Mouse (Mus musculus) liver, embryonic 14.5 days (tissue): ENCODE measurements around the gene Vsig10l. TPM values are rescaled to one million over a fixed set of nuclear protein-coding genes. Genes with fewer than 3 reads are reported as not detected.

Source experiments
- ATAC-seq: fragments of 200-750 bp; cut with Nextera tagmentation; 2 replicates; pipeline ENCODE4 v1.8.0; 2017; ENCODE audit warnings: moderate number of reproducible peaks, mild to moderate bottlenecking, moderate library complexity; ENCODE audit not compliant: insufficient read depth
- DNase-seq, 3 experiments: peaks; one replicate each; pipeline ENCODE4 v3.0.0-alpha.2; 2012 to 2013; ENCODE audit warnings: low read depth in 3 of 3, low spot score in 3 of 3
- H3K27ac ChIP-seq: fragments of 300-500 bp; sonication (generic); 2 replicates; pipeline ENCODE4 v1.5.1; 2014; ENCODE audit warnings: moderate library complexity, mild to moderate bottlenecking, control low read depth, inconsistent platforms
- H3K27me3 ChIP-seq: fragments of 300-500 bp; sonication (generic); 2 replicates; pipeline ENCODE4 v1.6.1; 2014; ENCODE audit warnings: mild to moderate bottlenecking, low read length, moderate library complexity; ENCODE audit not compliant: control insufficient read depth, insufficient read depth
- H3K36me3 ChIP-seq: fragments of 300-500 bp; sonication (generic); replicated peaks from 2 replicates; pipeline ENCODE4 v1.6.1; 2014; ENCODE audit warnings: low read depth; ENCODE audit not compliant: control insufficient read depth, insufficient read depth
- H3K4me1 ChIP-seq, 2 experiments: fragments of 200-500 bp in 1 of 2; fragments of 300-500 bp in 1 of 2; sonication (generic) in 1 of 2; replicated peaks; 2 replicates each; pipeline ENCODE4 v1.6.1; 2012 to 2014; ENCODE audit warnings: antibody characterized with exemption in 1 of 2, inconsistent platforms in 1 of 2, low read length in 1 of 2; ENCODE audit not compliant: control insufficient read depth in 2 of 2, insufficient read depth in 2 of 2
- H3K4me2 ChIP-seq: fragments of 300-500 bp; sonication (generic); 2 replicates; pipeline ENCODE4 v1.6.1; 2014; ENCODE audit warnings: low read depth, mild to moderate bottlenecking, control low read depth, moderate library complexity
- H3K4me3 ChIP-seq, 2 experiments: fragments of 200-500 bp in 1 of 2; fragments of 300-500 bp in 1 of 2; sonication (generic) in 1 of 2; 2 replicates each; pipeline ENCODE4 v1.5.1; 2012 to 2014; ENCODE audit warnings: low read depth in 2 of 2, low read length in 2 of 2, mild to moderate bottlenecking in 2 of 2, control low read depth in 1 of 2, inconsistent platforms in 1 of 2, moderate library complexity in 1 of 2; ENCODE audit not compliant: insufficient read depth in 1 of 2
- H3K9ac ChIP-seq: fragments of 300-500 bp; sonication (generic); replicated peaks from 2 replicates; pipeline ENCODE4 v1.6.1; 2014; ENCODE audit warnings: mild to moderate bottlenecking, control low read depth, moderate library complexity
- H3K9me3 ChIP-seq: fragments of 300-500 bp; sonication (generic); 2 replicates; pipeline ENCODE4 v1.6.1; 2016; ENCODE audit warnings: low read length, mixed read lengths; ENCODE audit not compliant: control insufficient read depth
- CTCF ChIP-seq: IDR thresholded peaks from 2 replicates; pipeline ENCODE4 v1.5.1; 2016; ENCODE audit warnings: antibody characterized with exemption, low read depth, control low read depth
- EP300 ChIP-seq: IDR thresholded peaks from 2 replicates; pipeline ENCODE4 v1.6.1; 2016; ENCODE audit warnings: antibody characterized with exemption, low read depth
- WGBS: fragments of 180-500 bp; shearing (Covaris S2); extraction: QIAGEN DNeasy Blood & Tissue Kit; methylation state at CpG from one replicate; pipeline ENCODE4 v1.1.7; 2014; ENCODE audit not compliant: insufficient replicate concordance; 5-methylcytosine and 5-hydroxymethylcytosine counted together
- microRNA-seq: library from miRNA; unstranded; fragments of <30 nt; microRNA quantifications from one replicate; pipeline ENCODE4, GENCODE M21; 2016
- polyA plus RNA-seq, 2 experiments: library from polyadenylated mRNA; depleted of rRNA in 1 of 2; stranded (reverse) in 1 of 2; unstranded in 1 of 2; fragments of >200 nt; fragmentation: Nextera tagmentation in 1 of 2; extraction: Ambion mirVana in 1 of 2; gene quantifications; 2 replicates each; pipeline versions ENCODE4 v1.2.1 to v1.2.3; 2012 to 2014

The Vsig10l gene
- polyA plus RNA-seq, 2 experiments, result 0.52 to 0.77 TPM

DNA sequence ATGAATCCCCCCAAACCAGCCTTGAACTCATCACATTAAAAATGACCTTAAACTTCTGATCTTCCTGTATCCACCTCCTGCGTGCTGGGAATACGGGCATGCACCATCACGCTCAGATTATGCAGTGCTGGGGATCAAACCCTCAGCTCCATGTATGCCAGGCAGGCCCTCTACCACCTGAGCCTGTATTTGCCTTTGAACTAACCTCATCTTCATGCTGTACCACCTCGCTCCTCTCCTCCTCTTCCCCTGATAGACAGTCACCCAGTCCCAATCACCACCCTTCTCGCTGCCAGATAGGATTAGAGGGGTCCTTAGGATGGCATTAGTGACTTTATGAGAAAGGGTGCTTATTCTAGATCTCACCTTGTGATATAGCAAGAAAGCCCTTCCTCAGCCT, 52.1 kb downstream of the Vsig10l start:
- 57% methylated on average over 5 of the region's 5 CpGs for WGBS
- no peak for ATAC-seq

DNA sequence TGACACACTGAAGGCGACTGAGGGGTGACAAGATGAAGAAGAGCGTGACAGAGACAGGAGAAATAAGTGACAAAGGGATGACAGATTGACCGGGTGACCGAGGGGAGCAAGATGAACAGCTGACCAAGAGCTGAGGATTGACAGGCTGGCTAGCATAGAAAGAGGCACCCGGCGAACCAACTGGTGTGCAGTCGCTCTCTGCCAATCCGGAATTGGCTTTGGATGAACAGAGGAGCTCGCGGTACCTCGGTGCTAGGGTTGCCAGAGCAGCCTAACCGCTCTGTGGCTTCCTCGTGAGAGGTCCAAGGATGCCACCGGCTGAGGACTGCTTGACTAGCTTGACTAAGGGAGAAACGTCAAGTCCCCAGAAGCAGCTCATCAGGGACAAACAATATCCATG, 55.4 kb downstream of the Vsig10l start:
- H3K27me3 ChIP-seq, result no peaks in the 10 kb centered on the region
- no peaks in the 10 kb centered on the region for H3K9me3 ChIP-seq
- H3K4me2 ChIP-seq, result no peak overlapping the region
- no peak for ATAC-seq
- H3K4me1 ChIP-seq, result no peaks in the 10 kb centered on the region
- no peak for DNase-seq
- 71% methylated on average over 15 of the region's 15 CpGs for WGBS
- TF ChIP-seq EP300 (no peak), CTCF (no peak)
- no peak overlapping the region for H3K4me3 ChIP-seq
- H3K27ac ChIP-seq, result no peak overlapping the region
- no peak overlapping the region for H3K9ac ChIP-seq
- H3K36me3 ChIP-seq, result no peaks in the 10 kb centered on the region

More for the DNA sequence above, 52.1 kb downstream of the Vsig10l start:
- no peak for TF ChIP-seq EP300
- no peak for TF ChIP-seq CTCF
- H3K4me1 ChIP-seq, result no peaks in the 10 kb centered on the region
- no peak overlapping the region for H3K27ac ChIP-seq
- H3K36me3 ChIP-seq, result no peaks in the 10 kb centered on the region
- no peak for DNase-seq
- H3K27me3 ChIP-seq, result no peaks in the 10 kb centered on the region
- H3K4me3 ChIP-seq, result no peak overlapping the region
- H3K4me2 ChIP-seq, result no peak overlapping the region
- H3K9me3 ChIP-seq, result no peaks in the 10 kb centered on the region
- H3K9ac ChIP-seq, result no peak overlapping the region

Small RNA genes lying within 50 kb of the gene (microRNA-seq; reads per million reads assigned to microRNA genes)
- 3.4 reads per million for gene Mir7051

Other genes with a start within 250 kb of the Vsig10l start
- gene Zfp715, start 149.9 kb upstream of the Vsig10l start, polyA plus RNA-seq (2012; rRNA removed), result 2.3 and 3.9 TPM in 2 replicates
- gene Zfp715, start 149.9 kb upstream of the Vsig10l start, polyA plus RNA-seq (2014; fragmentation: Nextera tagmentation; extraction: Ambion mirVana), result 5.2 and 5.4 TPM in 2 replicates
- gene Siglecf, start 111.8 kb upstream of the Vsig10l start, polyA plus RNA-seq (2012; rRNA removed), result 2.0 and 2.7 TPM in 2 replicates
- gene Siglecf, start 111.8 kb upstream of the Vsig10l start, polyA plus RNA-seq (2014; fragmentation: Nextera tagmentation; extraction: Ambion mirVana), result 1.3 and 2.4 TPM in 2 replicates
- gene Siglecg, start 54.9 kb upstream of the Vsig10l start, polyA plus RNA-seq (2012; rRNA removed), result 0.64 and 0.69 TPM in 2 replicates
- gene Siglecg, start 54.9 kb upstream of the Vsig10l start, polyA plus RNA-seq (2014; fragmentation: Nextera tagmentation; extraction: Ambion mirVana), result 0.24 and 0.38 TPM in 2 replicates
- 0.07 TPM in 1 of 2 replicates, not detected in the other for gene Lim2, start 35.5 kb upstream of the Vsig10l start, polyA plus RNA-seq (2012; rRNA removed)
- gene Lim2, start 35.5 kb upstream of the Vsig10l start, polyA plus RNA-seq (2014; fragmentation: Nextera tagmentation; extraction: Ambion mirVana), result 0.06 and 0.08 TPM in 2 replicates
- 3.1 and 4.3 TPM in 2 replicates for gene Nkg7, start 26.1 kb upstream of the Vsig10l start, polyA plus RNA-seq (2012; rRNA removed)
- gene Nkg7, start 26.1 kb upstream of the Vsig10l start, polyA plus RNA-seq (2014; fragmentation: Nextera tagmentation; extraction: Ambion mirVana), result 10.2 and 13.2 TPM in 2 replicates
- gene Cldnd2, start 22.4 kb upstream of the Vsig10l start, polyA plus RNA-seq (2012; rRNA removed), result not detected in 2 replicates
- not detected in 2 replicates for gene Cldnd2, start 22.4 kb upstream of the Vsig10l start, polyA plus RNA-seq (2014; fragmentation: Nextera tagmentation; extraction: Ambion mirVana)
- gene Etfb, start 19.1 kb upstream of the Vsig10l start, polyA plus RNA-seq (2012; rRNA removed), result 79.1 and 116 TPM in 2 replicates
- gene Etfb, start 19.1 kb upstream of the Vsig10l start, polyA plus RNA-seq (2014; fragmentation: Nextera tagmentation; extraction: Ambion mirVana), result 261 and 265 TPM in 2 replicates
- gene Gm45233, start 19.0 kb upstream of the Vsig10l start, polyA plus RNA-seq (2012; rRNA removed), result 0.19 and 0.26 TPM in 2 replicates
- not detected in 2 replicates for gene Gm45233, start 19.0 kb upstream of the Vsig10l start, polyA plus RNA-seq (2014; fragmentation: Nextera tagmentation; extraction: Ambion mirVana)
- gene Iglon5, start 26.9 kb downstream of the Vsig10l start, polyA plus RNA-seq (2012; rRNA removed), result 0.07 and 0.12 TPM in 2 replicates
- gene Iglon5, start 26.9 kb downstream of the Vsig10l start, polyA plus RNA-seq (2014; fragmentation: Nextera tagmentation; extraction: Ambion mirVana), result not detected in 2 replicates
- not detected in 2 replicates for gene 4931406B18Rik, start 42.8 kb downstream of the Vsig10l start, polyA plus RNA-seq (2012; rRNA removed)
- not detected in 2 replicates for gene 4931406B18Rik, start 42.8 kb downstream of the Vsig10l start, polyA plus RNA-seq (2014; fragmentation: Nextera tagmentation; extraction: Ambion mirVana)
- gene Cd33, start 81.3 kb downstream of the Vsig10l start, polyA plus RNA-seq (2012; rRNA removed), result 0.95 and 1.4 TPM in 2 replicates
- gene Cd33, start 81.3 kb downstream of the Vsig10l start, polyA plus RNA-seq (2014; fragmentation: Nextera tagmentation; extraction: Ambion mirVana), result 1.5 and 1.9 TPM in 2 replicates
- gene Zfp658, start 99.1 kb downstream of the Vsig10l start, polyA plus RNA-seq (2012; rRNA removed), result 0.18 and 0.33 TPM in 2 replicates
- gene Zfp658, start 99.1 kb downstream of the Vsig10l start, polyA plus RNA-seq (2014; fragmentation: Nextera tagmentation; extraction: Ambion mirVana), result 0.15 and 0.25 TPM in 2 replicates
- 0.56 and 0.87 TPM in 2 replicates for gene Zfp719, start 116.5 kb downstream of the Vsig10l start, polyA plus RNA-seq (2012; rRNA removed)
- 1.6 and 1.7 TPM in 2 replicates for gene Zfp719, start 116.5 kb downstream of the Vsig10l start, polyA plus RNA-seq (2014; fragmentation: Nextera tagmentation; extraction: Ambion mirVana)
- 0.07 TPM in 1 of 2 replicates, not detected in the other for gene Zfp819, start 144.0 kb downstream of the Vsig10l start, polyA plus RNA-seq (2012; rRNA removed)
- gene Zfp819, start 144.0 kb downstream of the Vsig10l start, polyA plus RNA-seq (2014; fragmentation: Nextera tagmentation; extraction: Ambion mirVana), result not detected in 2 replicates
- not detected in 2 replicates for gene Ceacam18, start 171.6 kb downstream of the Vsig10l start, polyA plus RNA-seq (2012; rRNA removed)
- 0.08 TPM in 1 of 2 replicates, not detected in the other for gene Ceacam18, start 171.6 kb downstream of the Vsig10l start, polyA plus RNA-seq (2014; fragmentation: Nextera tagmentation; extraction: Ambion mirVana)
- 1.5 and 1.6 TPM in 2 replicates for gene Siglece, start 197.0 kb downstream of the Vsig10l start, polyA plus RNA-seq (2012; rRNA removed)
- gene Siglece, start 197.0 kb downstream of the Vsig10l start, polyA plus RNA-seq (2014; fragmentation: Nextera tagmentation; extraction: Ambion mirVana), result 1.1 and 2.0 TPM in 2 replicates
- gene Ctu1, start 208.9 kb downstream of the Vsig10l start, polyA plus RNA-seq (2012; rRNA removed), result 3.1 and 3.2 TPM in 2 replicates
- gene Ctu1, start 208.9 kb downstream of the Vsig10l start, polyA plus RNA-seq (2014; fragmentation: Nextera tagmentation; extraction: Ambion mirVana), result 2.2 TPM in 2 replicates
- gene Klk14, start 227.3 kb downstream of the Vsig10l start, polyA plus RNA-seq (2012; rRNA removed), result 0.04 and 0.05 TPM in 2 replicates
- not detected in 2 replicates for gene Klk14, start 227.3 kb downstream of the Vsig10l start, polyA plus RNA-seq (2014; fragmentation: Nextera tagmentation; extraction: Ambion mirVana)
- 0.02 and 0.04 TPM in 2 replicates for gene Klk13, start 249.4 kb downstream of the Vsig10l start, polyA plus RNA-seq (2012; rRNA removed)
- gene Klk13, start 249.4 kb downstream of the Vsig10l start, polyA plus RNA-seq (2014; fragmentation: Nextera tagmentation; extraction: Ambion mirVana), result 0.06 TPM in 1 of 2 replicates, not detected in the other